Mouse (Mus musculus) layer of hippocampus, adult 9-10 months (tissue): Measurements from ENCODE around the gene Ice2.
A peak's percentile ranks its signal among the peaks of the same experiment; 100 is the strongest.

Source experiments
- DNase-seq: peaks from one replicate; pipeline ENCODE4 v3.0.0; 2022; ENCODE audit warnings: low spot score

Gene Ice2

DNA sequence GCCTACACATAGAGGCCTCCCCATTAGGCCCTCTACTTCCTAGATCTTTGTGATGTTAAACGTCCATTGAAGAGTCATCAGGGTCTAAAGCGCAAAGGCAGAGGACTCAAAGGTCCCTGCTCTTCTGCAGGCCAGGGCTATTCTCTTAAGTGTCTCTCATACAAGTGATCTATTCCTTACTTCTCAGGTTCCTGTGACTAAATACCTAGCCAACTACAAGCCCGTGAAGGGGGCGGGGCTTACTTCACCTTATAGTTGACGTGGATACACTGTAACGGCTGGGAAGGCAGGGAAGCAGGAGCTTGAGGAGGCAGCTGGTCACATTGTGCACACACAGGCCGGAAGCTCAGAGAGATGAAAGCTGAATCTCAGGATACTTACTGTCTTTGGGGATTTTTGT, 62.2 kb downstream of the Ice2 start:
- no peak for DNase-seq

DNA sequence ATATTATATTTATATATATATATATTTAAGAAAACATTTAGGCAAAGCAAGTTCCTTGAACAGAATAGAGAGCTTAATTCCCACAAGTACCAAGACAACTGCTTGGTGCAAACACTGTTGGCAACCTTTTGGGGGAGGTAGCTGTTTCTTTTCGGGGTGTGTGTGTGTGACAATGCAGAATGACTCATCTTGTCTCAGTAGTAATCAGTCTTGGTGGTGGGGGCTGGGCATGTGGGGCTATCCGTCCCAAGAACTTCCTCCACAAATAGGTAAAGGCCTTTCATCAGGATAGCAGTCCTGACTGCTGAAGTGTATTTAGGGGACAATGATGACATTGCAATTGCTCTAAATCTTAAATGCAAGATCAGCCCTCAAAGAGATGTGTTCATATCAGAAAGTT, 65.3 kb downstream of the Ice2 start:
- DNase-seq = no peak

DNA sequence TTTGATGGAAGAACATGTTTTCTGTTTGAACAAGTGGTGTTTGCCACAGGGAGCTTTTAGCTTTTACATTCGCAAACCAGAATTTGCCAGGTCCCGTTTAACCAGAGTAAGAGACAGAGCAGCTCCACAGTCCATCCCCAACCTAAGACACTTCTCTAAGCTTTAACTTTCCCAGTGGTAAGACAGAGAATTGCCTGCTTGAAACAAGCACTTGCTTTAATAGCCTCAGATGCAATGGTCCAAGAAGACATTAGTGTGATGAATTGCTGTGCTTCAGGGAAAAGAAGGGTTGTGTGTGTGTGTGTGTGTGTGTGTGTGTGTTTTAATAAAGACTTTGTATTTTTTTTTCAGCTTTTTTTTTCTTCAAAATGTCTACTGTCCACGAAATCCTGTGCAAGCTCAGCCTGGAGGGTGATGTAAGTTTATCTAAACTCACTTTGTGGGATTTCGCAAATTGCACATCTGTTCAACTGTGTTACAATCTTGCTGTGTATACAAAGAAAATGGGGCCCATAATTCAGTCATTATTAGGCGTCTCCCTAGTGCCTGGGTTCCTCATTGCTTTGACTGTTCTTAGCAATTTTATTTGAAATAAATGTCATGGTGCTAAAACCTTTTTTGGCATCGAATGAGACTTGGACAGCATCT, 66.5 kb downstream of the Ice2 start:
- DNase-seq = no peak

DNA sequence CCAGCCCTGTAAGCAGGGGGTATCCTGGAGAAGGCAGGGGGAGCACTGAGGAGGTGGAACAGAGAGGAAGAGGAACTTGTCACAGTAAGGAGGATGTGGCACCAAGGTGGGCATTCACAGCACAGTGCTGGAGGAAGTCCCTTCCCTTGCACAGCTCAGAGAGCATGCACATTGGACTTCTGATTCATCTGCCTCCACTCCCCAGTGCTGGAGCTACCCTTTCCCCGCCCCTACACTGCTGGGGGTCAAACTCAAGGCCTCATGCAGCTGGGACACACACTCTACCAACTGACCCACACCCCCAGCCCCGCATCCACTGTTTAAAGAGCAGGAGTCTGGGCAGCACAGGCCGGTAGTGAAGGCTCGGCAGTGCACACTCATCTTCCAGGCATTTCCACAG, 68.4 kb downstream of the Ice2 start:
- DNase-seq = no peak

DNA sequence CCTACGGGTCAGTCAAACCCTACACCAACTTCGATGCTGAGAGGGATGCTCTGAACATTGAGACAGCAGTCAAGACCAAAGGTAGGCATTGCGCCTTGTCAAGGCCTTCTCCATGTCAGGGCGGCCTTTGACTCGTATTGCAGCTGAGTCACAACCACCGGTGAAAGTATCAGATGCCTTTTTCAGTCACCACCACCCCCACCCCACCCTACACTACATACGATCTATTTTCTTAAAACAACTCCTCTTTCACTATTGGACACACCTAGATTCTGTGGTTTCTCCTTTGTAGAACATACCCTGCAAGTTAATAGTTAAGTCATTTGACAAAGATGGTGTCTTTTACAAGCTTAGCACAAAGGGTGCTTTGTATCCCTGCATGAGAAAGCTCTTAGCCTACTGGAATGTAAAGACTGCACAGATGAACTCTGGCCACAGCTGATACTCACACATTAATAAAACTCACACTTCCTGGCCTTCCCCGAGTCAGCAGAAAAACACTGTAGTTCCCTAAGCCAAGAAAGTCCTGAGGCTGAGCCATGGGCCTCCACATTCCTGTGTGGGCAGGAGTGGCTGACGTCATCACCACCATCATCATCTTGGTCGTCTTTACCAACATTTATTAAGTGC, 69.7 kb downstream of the Ice2 start:
- DNase-seq = no peak

DNA sequence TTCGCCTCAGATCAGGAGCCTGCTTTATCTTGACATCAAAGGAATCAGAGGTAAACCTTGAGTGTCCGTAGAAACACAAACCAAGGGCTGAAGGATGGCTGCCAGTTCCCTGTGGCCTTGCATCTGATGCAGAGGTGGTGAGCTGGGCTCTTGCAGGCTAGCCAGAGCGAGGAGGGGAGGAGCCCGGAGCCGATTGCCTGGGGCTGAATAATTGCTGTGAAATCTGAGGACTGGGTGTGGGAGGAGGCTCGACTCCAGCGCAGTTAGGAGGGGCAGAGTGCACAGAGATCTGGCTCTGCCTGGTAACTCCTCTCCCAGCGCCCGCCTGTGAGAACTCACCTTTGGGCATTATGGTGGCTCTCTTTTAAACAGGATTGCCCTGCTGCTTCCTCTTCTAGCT, 71.3 kb downstream of the Ice2 start:
- DNase-seq = no peak

DNA sequence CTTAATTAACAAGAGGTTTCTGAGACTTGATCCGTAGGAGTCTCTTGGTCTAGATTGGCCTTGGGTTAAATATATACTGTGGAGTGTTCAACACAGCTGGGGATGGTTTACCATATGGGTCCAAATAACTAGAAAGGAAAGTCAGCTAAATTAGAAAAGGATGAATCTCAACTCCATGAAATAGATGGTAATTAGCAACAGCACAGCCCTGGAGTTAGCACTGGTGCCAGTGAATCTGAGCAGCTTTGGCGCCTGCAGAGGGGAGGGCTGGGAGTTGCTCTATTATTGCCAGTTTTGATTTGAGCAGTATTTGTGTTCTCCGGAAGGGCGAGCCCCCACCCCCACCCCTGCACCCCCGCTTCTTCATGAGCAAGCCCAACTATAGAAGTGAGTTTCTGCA, 72.7 kb downstream of the Ice2 start:
- no peak for DNase-seq

DNA sequence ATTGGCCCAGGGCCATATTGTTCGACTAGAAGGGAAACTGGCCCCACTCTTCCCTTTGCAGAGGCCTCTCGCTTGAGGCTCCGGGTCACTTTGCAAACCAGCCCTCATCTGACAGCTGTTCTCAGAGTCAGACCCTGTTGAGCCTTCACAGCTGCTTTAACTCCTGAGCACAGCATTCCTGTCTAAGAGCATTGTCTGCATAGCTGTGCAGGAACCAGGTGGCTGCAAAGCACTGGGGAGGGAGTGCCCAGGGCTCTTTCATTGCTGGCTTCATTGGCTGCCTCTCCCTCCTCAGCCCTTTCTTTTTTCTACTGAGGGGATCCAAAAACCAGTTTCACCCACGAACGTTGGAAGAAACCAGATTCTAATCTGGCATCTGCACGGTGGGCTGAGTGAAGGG, 73.2 kb downstream of the Ice2 start:
- no peak for DNase-seq

DNA sequence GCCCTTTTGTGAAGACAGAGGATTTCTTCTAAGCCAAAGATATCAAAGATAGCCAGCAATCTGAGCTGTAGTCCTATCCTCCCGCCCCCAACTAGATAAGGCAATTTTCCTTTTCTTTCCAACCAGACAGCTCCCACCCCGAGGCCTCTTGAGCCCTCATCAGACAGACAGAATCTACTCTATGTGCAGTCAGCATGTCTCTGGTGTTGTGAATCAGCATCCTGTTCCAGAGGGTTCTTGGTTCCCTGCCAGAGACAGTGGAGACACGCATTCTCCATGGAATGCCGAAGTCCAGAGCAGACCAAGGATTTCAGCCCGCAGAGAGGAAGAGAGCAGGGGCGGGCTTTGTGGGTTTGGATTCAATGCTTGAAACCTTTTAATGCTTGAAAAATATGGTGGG, 75.0 kb downstream of the Ice2 start:
- no peak for DNase-seq

DNA sequence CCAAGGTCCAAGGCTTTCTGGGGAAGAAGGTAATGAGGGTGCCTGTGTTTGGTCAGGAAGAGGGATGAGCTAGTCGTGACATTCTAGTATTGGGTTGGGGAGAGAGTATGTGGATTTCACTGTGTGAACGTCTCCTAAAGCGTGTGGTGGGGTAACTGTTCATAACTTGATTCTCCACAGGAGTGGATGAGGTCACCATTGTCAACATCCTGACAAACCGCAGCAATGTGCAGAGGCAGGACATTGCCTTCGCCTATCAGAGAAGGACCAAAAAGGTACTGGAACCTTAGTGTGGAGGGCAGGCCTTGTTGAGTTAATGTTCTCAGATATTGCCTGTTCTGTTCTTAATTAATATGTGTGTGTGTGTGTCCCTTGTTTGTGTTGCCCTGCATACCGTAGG, 78.2 kb downstream of the Ice2 start:
- no peak for DNase-seq

DNA sequence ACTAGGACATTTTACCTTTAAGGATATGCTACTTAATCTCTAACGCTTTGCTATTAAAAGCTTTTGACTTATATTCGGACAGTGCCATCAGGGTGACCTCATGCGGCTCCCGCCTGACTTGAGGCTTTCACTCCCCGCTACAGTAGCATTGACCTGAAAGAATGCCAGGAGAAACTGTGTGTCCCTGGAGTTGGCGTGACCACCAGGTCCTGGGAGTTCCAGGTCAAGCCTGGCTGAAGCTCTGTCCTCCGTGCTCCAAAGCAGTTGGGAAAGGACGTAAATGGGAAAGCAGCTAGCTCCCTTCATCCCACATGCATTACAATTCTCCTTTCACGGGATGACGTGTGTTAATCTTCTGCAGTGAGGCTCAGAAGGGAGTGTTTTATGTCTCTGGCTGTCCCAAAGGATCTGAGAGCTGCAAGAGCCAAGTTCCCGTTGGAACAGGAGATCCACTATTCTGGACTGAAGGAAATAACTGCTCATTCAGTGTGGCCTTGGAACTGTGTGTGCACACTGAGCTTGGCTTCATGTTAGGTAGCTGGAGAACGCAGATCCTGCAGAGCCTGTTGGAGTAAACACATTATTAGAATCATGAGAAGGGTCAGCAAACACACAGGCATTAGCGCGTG, 79.6 kb downstream of the Ice2 start:
- no peak for DNase-seq

DNA sequence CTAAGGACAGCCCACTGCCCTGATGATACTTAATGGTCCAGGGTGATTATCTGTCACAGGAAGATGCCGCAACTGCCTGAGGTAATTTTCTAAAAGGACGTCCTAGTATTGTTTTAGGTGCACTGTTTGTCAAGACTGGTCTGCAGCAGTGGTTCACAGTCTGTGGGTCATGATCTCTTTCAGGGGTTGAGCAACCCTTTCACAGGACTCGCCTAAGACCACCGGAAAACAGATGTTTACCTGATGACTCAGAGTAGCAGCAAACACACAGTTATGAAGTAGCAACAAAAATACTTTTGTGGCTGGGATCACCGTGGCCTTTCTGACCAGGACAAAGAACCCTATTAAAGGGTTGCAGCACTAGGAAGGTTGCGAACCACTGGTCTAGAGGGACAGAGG, 80.1 kb downstream of the Ice2 start:
- no peak for DNase-seq

DNA sequence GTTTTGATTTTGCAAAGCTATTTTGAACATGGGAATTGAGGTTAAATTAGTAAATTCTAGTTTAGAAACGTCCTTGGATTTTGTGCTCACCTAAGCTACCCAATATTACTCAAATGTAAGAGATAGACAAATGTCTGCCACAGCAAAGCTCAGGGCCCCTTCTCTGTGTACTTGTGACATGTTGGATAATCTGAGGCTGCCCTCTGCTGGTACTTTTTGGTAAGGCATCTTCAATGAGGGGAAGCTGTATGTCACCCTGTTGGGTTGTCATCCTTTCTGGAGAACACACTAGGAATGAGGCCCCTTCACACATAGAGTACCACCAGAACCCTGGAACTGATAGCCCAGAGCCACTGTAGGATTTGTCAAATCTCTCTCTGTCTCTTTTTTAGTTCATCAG, 82.6 kb downstream of the Ice2 start:
- peak; percentile 89 for DNase-seq
